Comparison of ENCODE assay signal across 8 mouse cellular contexts in the genomic region with DNA sequence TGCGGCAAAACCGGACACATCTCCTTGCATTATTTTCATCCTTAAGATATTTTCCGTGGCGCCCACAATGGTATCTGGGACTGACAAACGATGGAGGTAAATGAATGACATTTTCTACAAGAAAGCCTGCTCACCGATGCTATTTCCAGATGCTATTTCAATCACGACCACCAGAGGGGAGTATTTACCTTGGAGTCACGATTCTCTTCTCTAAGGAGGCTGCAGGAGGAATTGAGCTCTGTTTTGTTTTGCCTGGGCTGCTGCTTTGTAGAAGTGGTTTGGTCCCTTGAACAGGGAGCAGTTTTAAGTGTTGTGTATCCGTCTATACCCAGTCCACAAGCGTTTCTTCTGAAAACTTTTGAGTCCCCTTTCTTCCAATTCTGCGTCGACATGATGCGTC.
DNase-seq lines count a peak whose midpoint lies in the region; ATAC-seq and TF ChIP-seq lines count a peak whose summit lies in the region.
"Had no signal": no experiment of that assay in that cellular context is flagged by ENCODE, and none has a peak within 500 bp of the region (broad histone marks: within the 10 kb centered on the region; RNA-seq: fewer than 3 reads in every experiment).

No protein-coding gene starts in this region.

- H3K9me3 ChIP-seq in G1E (replicated peaks): no peaks in the 10 kb centered on the region
- H3K9me3 ChIP-seq: limb, embryonic 12.5 days had no signal

- TF ChIP-seq POLR2A in lung, adult 2 months (IDR thresholded peaks at IDR 0.05; ENCODE audit: borderline replicate concordance, extremely low read depth, low read depth, low read length): no peak

- ATAC-seq in G1E (ENCODE audit: extremely low read depth, insufficient number of reproducible peaks, low FRiP score, poor library complexity, severe bottlenecking): peak; percentile 55; the same call in 1 of the 2 replicates
- peak; percentile 87 for ATAC-seq in granulocyte monocyte progenitor cell, adult 5-6 weeks (replicated peaks; ENCODE audit: poor library complexity, severe bottlenecking)

- H3K27me3 ChIP-seq in G1E (ENCODE audit: insufficient read depth, low read length): no peaks in the 10 kb centered on the region
- H3K27me3 ChIP-seq: limb, embryonic 12.5 days had no signal

- H3K36me3 ChIP-seq in G1E (replicated peaks): no peaks in the 10 kb centered on the region
- H3K36me3 ChIP-seq: limb, embryonic 12.5 days had no signal

- no peak overlapping the region for H3K4me3 ChIP-seq in G1E (ENCODE audit: low read depth, low read length)
- no peak overlapping the region for H3K4me3 ChIP-seq in lung, adult 2 months (replicated peaks; ENCODE audit: extremely low read depth, low read depth, low read length)
- H3K4me3 ChIP-seq: limb, embryonic 12.5 days had no signal

- DNase-seq in B cell, adult 2 months: peak; percentile 58 to 59
- DNase-seq in G1E (ENCODE audit: low spot score): no peak
- peak; percentile 23 to 49 for DNase-seq in cerebellum, postnatal 25 days
- peak; percentile 28 to 56 for DNase-seq in kidney, postnatal 4 days
- peak; percentile 21 for DNase-seq in lung, adult 2 months
- DNase-seq in retina, embryonic 14.5 days (ENCODE audit: low spot score): peak; percentile 92

- no peaks in the 10 kb centered on the region for H3K4me1 ChIP-seq in G1E (ENCODE audit: insufficient read depth, low read depth, low read length)
- no peaks in the 10 kb centered on the region for H3K4me1 ChIP-seq in lung, adult 2 months (ENCODE audit: control insufficient read depth, insufficient read depth, low read length)
- H3K4me1 ChIP-seq: limb, embryonic 12.5 days had no signal

- 26% methylated on average over 13 of the region's 13 CpGs for WGBS in lung, adult 2 months

- TF ChIP-seq CTCF in G1E (IDR thresholded peaks at IDR 0.05; ENCODE audit: low read depth, low read length): peak; percentile 67
- peak; percentile 45 for TF ChIP-seq CTCF in lung, adult 2 months (IDR thresholded peaks at IDR 0.05; ENCODE audit: insufficient read depth, low read length)
